Mouse (Mus musculus): ENCODE measurements around the gene Cd79b.

Cd79b gene

DNA sequence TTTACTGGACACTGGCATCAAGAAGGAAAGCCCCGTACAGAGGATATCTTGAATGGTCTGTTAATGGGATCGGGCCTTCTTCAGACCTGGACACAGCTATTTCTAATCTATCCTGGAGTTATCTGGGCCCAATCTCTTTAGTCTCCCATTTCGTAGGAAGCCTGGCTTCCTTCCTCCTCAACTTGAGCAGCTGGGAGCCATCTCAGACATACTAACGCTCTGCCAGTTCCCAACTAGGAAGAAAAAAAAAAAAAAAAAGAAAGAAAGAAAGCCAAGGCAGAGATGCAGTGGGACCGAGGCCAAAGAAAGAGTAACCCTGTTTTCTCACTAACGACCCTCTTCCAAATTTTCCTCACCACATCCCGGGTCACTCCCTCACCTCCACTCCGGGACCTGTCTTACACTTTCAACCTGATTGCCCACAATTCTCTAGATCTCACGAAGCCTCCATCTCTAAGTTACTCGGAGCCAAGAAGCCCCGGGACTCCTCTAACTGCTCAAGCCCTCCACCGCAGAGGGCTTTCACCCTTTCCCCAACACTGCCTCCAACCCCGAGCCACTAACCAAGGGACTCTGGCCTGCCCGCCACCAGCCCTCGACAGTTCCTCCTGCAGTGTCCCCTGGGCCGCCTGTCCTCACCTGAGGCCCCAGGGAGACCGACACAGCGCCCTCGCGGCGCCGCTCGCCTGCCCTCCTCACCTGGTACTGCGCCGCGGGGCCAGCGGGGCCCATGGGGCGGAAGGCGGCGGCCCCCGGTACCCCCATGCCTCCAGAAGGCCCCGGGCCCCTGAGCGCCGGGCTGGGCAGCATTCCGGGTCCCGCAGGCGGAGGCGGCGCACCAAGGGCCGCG lies 42.5 kb downstream of the Cd79b start:
- peak; percentile 50 for DNase-seq

DNA sequence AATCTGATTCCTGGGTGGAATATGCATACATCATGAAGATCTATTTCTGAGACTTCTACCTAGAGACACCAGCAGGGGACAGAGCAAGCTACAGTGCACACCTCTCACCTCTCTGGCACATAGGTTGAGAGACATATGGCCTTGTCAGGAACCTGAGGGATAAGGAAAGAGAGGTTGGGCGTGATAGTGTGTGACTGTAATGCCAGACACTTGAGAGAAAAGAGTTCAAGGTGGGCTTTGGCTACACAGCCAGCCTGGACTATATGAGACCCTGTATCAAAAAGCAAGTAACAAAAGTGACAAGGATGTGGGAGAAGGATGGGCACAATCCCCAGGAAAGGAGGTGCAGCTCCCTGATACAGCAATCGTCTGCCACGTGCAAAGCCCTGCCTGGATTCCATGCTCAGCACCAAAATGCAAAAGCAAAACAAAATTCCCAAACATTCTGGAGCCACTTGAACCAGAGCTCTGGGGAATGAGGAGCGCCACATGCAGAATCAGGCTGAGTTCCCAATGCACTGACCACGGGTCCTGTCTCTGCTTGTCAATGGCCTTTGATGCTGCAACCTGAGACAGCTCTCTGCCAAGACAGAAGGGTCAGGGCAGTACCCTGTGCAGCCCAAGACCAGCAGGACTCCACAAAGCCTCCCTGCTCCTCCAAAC lies 43.3 kb downstream of the Cd79b start:
- DNase-seq, result peak; percentile 26

DNA sequence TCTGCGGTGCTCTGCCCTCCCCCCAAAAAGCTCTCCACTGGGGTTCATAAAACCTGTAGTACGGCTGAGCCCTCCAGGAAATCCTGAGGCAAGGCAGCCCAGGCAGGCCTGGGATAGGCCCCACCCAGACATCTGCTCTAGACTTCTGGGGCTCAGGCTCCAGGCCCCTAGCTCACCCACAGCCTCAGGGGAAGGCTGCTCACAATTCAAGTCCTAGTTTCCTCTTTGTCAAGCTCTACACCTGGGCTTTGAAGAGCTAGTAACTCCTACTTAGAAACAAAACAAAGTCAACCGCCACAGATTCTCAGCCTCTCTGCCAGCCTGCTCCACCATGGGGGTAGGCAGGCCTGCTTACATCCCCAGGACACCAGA lies 45.5 kb downstream of the Cd79b start:
- peak; percentile 64 for DNase-seq

DNA sequence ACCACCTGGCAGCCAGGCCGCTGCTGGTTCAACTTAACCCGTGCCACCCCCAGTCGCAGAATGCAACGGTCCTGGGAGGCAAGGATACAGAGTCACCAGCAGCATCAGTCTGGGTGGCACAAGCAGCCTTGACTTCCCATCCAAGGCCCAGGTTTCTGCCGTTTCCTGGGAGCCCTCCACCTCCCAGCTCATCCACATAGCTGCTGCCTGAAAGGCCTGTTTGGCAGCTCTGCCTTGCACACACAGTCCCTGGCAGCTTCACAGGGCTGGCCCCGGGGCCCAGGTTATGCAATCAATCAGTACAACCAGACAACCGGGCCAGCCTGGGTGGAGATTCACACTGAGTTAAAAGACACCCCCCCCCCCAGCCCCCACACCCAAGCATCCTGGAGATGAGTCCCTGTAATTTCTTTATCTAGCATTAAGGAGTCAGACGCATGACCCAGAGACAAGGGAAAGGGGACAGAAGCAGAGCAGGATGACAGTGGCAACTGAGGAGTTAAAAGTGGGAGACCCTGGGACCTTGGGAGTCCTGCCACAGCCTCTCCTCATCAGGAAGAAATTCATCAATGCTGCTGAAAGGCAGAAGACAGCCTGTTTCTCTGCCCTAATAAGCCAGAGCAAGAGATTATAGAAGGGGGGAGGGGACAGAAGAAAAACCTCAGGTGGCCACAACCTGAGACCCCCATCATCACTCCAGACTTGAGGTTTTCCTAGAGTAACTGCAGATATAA lies 46.1 kb downstream of the Cd79b start:
- peak; percentile 54 for DNase-seq

DNA sequence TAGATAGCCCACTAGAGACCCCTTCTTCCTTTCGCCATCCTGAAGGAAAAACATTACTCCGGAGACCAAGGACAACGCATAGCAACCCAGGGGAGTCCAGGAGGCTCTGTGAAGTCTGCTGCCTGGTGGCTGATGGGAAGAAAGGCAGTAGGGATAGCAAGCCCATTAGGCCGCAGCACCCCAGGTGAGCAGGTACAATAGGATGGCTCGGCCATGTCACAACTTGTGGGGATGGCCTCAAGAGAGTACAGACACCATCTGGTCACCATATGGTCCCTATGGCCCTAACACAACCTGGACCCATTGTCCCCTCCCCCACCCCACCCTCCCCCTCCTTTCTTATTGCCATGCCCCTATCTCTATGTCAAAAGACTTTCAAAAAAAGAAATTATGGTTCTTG lies 46.7 kb downstream of the Cd79b start:
- peak; percentile 29 for DNase-seq

DNA sequence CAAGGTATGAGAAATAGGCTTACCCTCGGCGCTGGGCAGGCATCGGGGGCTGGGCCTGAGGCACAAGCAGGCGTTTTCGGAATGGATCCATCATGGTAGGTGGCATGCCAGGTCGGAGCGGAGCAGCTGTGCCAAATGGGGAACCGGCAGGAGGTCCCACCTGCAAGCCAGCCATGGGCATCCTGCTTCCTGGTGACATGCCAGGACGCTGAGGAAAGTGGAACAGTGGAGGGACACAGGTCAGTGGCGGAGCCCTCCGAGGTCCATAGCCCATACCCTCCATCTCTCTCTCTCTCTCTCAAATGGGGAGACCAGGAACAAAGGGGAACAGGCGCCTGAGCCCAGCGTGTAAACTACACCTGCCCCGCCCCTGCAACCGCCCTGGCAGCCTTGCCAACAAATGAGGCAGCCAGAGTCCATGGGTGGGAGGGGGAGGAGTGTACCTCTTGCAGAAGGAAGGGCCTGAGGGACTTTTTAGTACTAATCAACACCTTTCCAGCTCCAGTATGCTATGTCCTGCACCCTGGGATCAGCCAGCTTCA lies 47.2 kb downstream of the Cd79b start:
- peak; percentile 18 for DNase-seq

DNA sequence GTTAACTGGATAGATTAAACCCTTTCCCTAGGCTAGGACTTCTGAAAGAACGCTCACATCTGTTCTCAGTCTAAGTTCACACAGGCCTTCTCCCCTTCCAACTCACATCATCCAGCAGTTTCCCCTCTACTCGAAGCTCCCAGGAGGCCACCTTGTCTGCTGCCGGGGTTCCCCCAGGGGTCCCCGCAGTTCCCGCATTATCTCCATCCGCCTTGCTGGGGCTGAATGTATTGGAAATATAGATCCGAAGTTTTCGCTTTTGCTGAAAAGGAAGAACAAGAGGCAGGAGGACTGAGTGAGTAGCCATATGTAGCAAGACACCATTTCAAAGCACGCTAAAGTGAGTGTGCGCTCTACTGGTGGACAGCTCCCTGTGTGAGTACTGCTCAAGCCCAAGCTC lies 48.1 kb downstream of the Cd79b start:
- no peak for DNase-seq

DNA sequence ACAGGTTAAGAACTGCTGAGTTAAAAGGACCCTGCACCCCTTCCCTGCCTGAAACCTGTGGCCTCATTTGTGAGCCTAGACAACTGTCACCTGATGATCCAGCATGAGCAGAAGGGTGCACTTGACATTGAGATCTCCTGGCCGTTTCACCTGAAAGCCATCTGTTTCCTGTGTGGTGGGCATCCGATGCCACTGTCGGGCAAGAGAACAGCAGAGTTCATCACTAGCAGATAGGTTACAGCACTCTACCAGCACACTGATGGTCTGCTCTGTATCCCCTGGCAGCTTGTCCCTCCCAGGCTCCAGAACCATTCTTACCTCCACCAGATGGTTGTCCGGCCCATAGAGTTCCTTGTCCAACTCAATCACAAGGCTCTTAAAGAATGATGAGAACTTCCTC lies 49.0 kb downstream of the Cd79b start:
- DNase-seq, result no peak

DNA sequence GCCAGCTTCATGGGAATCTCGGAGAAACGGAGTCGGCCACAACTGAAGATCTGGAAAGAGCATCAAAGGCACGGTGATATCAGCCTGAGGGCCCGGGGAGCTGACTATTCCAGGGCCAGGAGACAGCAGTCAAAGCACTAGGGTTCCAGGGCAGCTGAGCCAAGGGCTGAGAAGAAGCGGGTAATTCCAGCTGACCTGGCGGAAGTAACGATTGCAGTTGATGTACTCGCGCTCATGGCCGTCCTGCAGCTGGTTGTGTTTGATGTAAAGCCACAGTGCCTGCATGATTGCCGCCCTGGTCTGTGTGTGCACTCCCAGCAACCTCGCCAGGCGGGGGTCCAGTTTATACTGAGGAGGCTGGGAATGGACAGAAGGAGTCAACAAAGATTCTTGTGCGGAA lies 49.6 kb downstream of the Cd79b start:
- DNase-seq, result no peak

DNA sequence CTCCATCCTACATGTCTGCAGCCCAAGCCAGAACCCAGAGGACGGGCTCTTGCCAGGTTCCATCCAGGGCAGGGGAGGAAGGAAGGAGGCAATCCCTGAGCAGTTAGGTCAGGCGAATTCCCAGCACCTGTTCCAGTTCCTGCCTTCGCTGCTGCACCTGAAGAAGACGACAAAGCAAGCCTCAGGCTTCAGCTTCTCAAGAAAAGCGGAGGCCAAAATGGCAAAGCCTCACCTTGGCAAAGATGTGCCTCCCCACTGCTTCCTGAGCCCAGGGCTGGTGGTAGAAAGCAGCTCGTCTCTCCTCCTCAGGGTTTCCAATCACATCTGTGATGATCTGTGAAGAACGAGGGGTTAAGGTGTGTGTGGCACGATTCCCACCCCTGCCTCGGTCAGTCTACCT lies 50.6 kb downstream of the Cd79b start:
- no peak for DNase-seq
